Comparison of ENCODE assay signal across 14 mouse cellular contexts in genomic region chr13:98187904-98188303, GRCm38 (mm10).
"Had no signal": no experiment of that assay in that cellular context is flagged by ENCODE, and none has a peak within 500 bp of the region (broad histone marks: within the 10 kb centered on the region; RNA-seq: fewer than 3 reads in every experiment).

No protein-coding gene starts in this region.

- DNase-seq: kidney, adult 2 months; kidney, postnatal 14 days; lung, adult 2 months; lung, postnatal 36 days; right cerebral cortex, adult 18-20 months; right cerebral cortex, postnatal 25 days; thymus, postnatal 36 days had no signal

- H3K27me3 ChIP-seq: kidney, embryonic 15.5 days; neural tube, embryonic 15.5 days had no signal

- H3K36me3 ChIP-seq: kidney, embryonic 15.5 days; limb, embryonic 10.5 days; neural tube, embryonic 15.5 days had no signal

- H3K27ac ChIP-seq: kidney, embryonic 15.5 days; left cerebral cortex, adult 2 months; limb, embryonic 10.5 days; neural tube, embryonic 15.5 days had no signal

- H3K4me3 ChIP-seq: kidney, embryonic 15.5 days; left cerebral cortex, adult 2 months; limb, embryonic 10.5 days; neural tube, embryonic 15.5 days had no signal

- H3K9me3 ChIP-seq: kidney, embryonic 15.5 days; limb, embryonic 10.5 days; neural tube, embryonic 15.5 days had no signal

- ATAC-seq: lung, postnatal 0 days; midbrain, embryonic 16.5 days had no signal

- H3K9ac ChIP-seq: kidney, embryonic 15.5 days; neural tube, embryonic 15.5 days had no signal

- H3K4me2 ChIP-seq: kidney, embryonic 15.5 days; midbrain, embryonic 11.5 days; neural tube, embryonic 15.5 days had no signal

- H3K4me1 ChIP-seq: kidney, embryonic 15.5 days; neural tube, embryonic 15.5 days had no signal
